Mouse (Mus musculus) lung, postnatal 0 days (tissue): ENCODE measurements at regions not wholly inside any gene's neighbourhood (a gene's known extent, or its start where the extent isn't known, plus 50 kb on each side); places are given as distances from the start of the nearest gene placed in this dataset.
A peak's percentile ranks its signal among the peaks of the same experiment; 100 is the strongest.

Source experiments
- ATAC-seq: fragments of 200-750 bp; cut with Nextera tagmentation; 2 replicates; pipeline ENCODE4 v1.8.0; 2017; ENCODE audit warnings: moderate library complexity
- DNase-seq: peaks from one replicate; pipeline ENCODE4 v3.0.0-alpha.2; 2016; ENCODE audit warnings: low spot score
- H3K27ac ChIP-seq: fragments of 300-500 bp; sonication (generic); 2 replicates; pipeline ENCODE4 v1.5.1; 2014; ENCODE audit warnings: antibody characterized with exemption, mild to moderate bottlenecking, low read length, mixed read lengths
- H3K27me3 ChIP-seq: fragments of 300-500 bp; sonication (generic); replicated peaks from 2 replicates; pipeline ENCODE4 v1.6.1; 2014; ENCODE audit warnings: low read length, mixed read lengths; ENCODE audit not compliant: insufficient read depth
- H3K36me3 ChIP-seq: fragments of 300-500 bp; sonication (generic); 2 replicates; pipeline ENCODE4 v1.6.1; 2014; ENCODE audit warnings: low read length, mixed read lengths; ENCODE audit not compliant: insufficient read depth
- H3K4me1 ChIP-seq: fragments of 300-500 bp; sonication (generic); 2 replicates; pipeline ENCODE4 v1.6.1; 2014; ENCODE audit warnings: antibody characterized with exemption, low read depth, low read length, mixed read lengths; ENCODE audit not compliant: insufficient read depth
- H3K4me2 ChIP-seq: fragments of 300-500 bp; sonication (generic); replicated peaks from 2 replicates; pipeline ENCODE4 v1.6.1; 2014; ENCODE audit warnings: low read depth, mild to moderate bottlenecking, low read length, moderate library complexity, mixed read lengths
- H3K4me3 ChIP-seq: fragments of 300-500 bp; sonication (generic); 2 replicates; pipeline ENCODE4 v1.5.1; 2014; ENCODE audit warnings: low read depth, low read length
- H3K9ac ChIP-seq: fragments of 300-500 bp; sonication (generic); replicated peaks from 2 replicates; pipeline ENCODE4 v1.6.1; 2014; ENCODE audit warnings: low read depth, mild to moderate bottlenecking
- H3K9me3 ChIP-seq: fragments of 300-500 bp; sonication (generic); 2 replicates; pipeline ENCODE4 v1.6.1; 2016; ENCODE audit warnings: low read length, mixed read lengths
- CTCF ChIP-seq: IDR thresholded peaks from 2 replicates; pipeline ENCODE4 v1.5.1; 2016; ENCODE audit warnings: antibody characterized with exemption, mild to moderate bottlenecking
- EP300 ChIP-seq: IDR thresholded peaks from 2 replicates; pipeline ENCODE4 v1.6.1; 2016; ENCODE audit warnings: antibody characterized with exemption, mild to moderate bottlenecking, control low read depth
- WGBS: fragments of 180-500 bp; shearing (Covaris S2); extraction: QIAGEN DNeasy Blood & Tissue Kit; methylation state at CpG from one replicate; pipeline ENCODE4 v1.1.7; 2014; 5-methylcytosine and 5-hydroxymethylcytosine counted together

- H3K27me3 ChIP-seq: no peaks in the 10 kb centered on the region
- no peaks in the 10 kb centered on the region for H3K36me3 ChIP-seq
- no peak overlapping the region for H3K9ac ChIP-seq
- no peak overlapping the region for H3K4me3 ChIP-seq
- H3K4me1 ChIP-seq: no peaks in the 10 kb centered on the region
- no peak overlapping the region for H3K4me2 ChIP-seq
- TF ChIP-seq EP300 (no peak), CTCF (no peak)
- 27% methylated on average over 3 of the region's 3 CpGs for WGBS
- ATAC-seq (no peak), DNase-seq (no peak)
- no peak overlapping the region for H3K27ac ChIP-seq
- no peaks in the 10 kb centered on the region for H3K9me3 ChIP-seq
These were observed 88.2 kb downstream of the Zmat3 start for GRCm38 (mm10) chr3:32277572-32277971.

- H3K4me1 ChIP-seq: no peaks in the 10 kb centered on the region
- TF ChIP-seq EP300 (no peak), CTCF (no peak)
- no peak for ATAC-seq
- no peaks in the 10 kb centered on the region for H3K36me3 ChIP-seq
- peak; percentile 6 for DNase-seq
- H3K27ac ChIP-seq: no peak overlapping the region
- H3K9me3 ChIP-seq: no peaks in the 10 kb centered on the region
- no peak overlapping the region for H3K9ac ChIP-seq
- no peaks in the 10 kb centered on the region for H3K27me3 ChIP-seq
- H3K4me2 ChIP-seq: no peak overlapping the region
- WGBS: 10% methylated on average over 5 of the region's 5 CpGs
- H3K4me3 ChIP-seq: no peak overlapping the region
These were observed 100.1 kb downstream of the Zmat3 start for GRCm38 (mm10) chr3:32265619-32266222.
